Mouse (Mus musculus) cerebellum, adult 2 months (tissue): ENCODE measurements at regions not wholly inside any gene's neighbourhood (a gene's known extent, or its start where the extent isn't known, plus 50 kb on each side); places are given as distances from the start of the nearest gene placed in this dataset.

ENCODE experiments used
- CTCF ChIP-seq: fragments of 200-500 bp; IDR thresholded peaks from 2 replicates; pipeline ENCODE4 v1.5.1; 2011; ENCODE audit warnings: low read depth, mild to moderate bottlenecking, control low read depth, low read length, moderate library complexity, borderline replicate concordance; ENCODE audit not compliant: insufficient read depth
- POLR2A ChIP-seq: fragments of 200-500 bp; IDR thresholded peaks from 2 replicates; pipeline ENCODE4 v1.6.1; 2011; ENCODE audit warnings: low read length, control low read depth, borderline replicate concordance; ENCODE audit not compliant: insufficient read depth

- no peak for TF ChIP-seq CTCF
- TF ChIP-seq POLR2A: no peak
Observed at GRCm38 (mm10) chr14:18500249-18500832, 168.7 kb upstream of the Ube2e1 start.
